Mouse (Mus musculus): Measurements from ENCODE around the gene Smim26.
"Not testable (repeated sequence)": the region's sequence is repeated elsewhere in the genome, so short reads cannot be mapped to it uniquely, and the experiment has no call there.

Smim26 gene

GRCm38 (mm10) chr2:144593951-144594651, at the start of gene Smim26:
Smim26 (plus strand) TSS chr2:144594054.
- peak; percentile 82 for DNase-seq (ENCODE audit: low spot score)

DNA sequence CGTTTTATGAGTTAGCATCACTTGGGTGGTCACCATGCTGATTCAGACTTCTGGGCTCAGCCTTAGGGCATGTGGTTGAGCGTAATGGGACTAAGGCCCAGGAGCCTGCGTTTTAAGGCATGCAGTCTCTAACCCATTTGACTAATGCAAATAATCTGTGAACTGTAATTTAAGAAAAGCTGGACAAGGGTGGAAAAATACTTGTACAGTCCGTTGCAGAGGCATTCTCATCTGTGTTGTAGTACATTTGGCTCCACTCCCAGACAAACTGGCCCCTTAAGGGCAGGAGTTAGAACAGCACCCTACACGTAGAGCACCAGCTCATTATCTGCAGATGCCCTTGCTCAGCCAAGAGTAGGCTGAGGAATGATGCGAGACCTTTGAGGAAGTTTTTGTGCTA, 49.2 kb upstream of the Smim26 start:
- peak; percentile 29 for DNase-seq (ENCODE audit: low spot score)

- no peak for DNase-seq (ENCODE audit: low spot score)
Measured at GRCm38 (mm10) chr2:144545061-144545460, 48.8 kb upstream of the Smim26 start.

DNA sequence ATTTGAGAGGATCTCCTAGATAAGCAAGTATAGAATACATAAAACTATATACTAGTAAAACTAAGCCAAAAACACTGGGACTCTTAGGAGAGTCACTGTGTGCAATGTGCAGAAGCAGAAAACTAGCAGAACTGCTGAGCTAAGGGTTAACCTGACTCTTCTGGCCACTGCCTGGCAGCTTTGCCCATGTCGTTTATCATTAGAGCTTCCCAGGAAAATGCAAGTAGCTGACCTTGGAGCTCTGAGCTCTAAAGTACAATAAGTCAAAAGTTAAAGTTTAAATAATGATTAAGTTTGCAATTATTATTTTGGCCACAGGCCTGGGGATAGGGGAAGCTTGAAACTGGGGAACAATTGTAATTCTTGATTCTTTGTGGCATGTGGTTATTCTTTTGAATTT, 48.4 kb upstream of the Smim26 start:
- peak; percentile 18 for DNase-seq (ENCODE audit: low spot score)

- no peak for DNase-seq (ENCODE audit: low spot score)
Measured at GRCm38 (mm10) chr2:144547559-144547958, 46.3 kb upstream of the Smim26 start.

GRCm38 (mm10) chr2:144550529-144550928, 43.3 kb upstream of the Smim26 start, which contains the start of gene Rbbp9:
Rbbp9 (minus strand) TSS chr2:144550869.
- DNase-seq (ENCODE audit: low spot score): peak; percentile 76

GRCm38 (mm10) chr2:144553905-144554304, 39.9 kb upstream of the Smim26 start:
- DNase-seq (ENCODE audit: low spot score): no peak

DNA sequence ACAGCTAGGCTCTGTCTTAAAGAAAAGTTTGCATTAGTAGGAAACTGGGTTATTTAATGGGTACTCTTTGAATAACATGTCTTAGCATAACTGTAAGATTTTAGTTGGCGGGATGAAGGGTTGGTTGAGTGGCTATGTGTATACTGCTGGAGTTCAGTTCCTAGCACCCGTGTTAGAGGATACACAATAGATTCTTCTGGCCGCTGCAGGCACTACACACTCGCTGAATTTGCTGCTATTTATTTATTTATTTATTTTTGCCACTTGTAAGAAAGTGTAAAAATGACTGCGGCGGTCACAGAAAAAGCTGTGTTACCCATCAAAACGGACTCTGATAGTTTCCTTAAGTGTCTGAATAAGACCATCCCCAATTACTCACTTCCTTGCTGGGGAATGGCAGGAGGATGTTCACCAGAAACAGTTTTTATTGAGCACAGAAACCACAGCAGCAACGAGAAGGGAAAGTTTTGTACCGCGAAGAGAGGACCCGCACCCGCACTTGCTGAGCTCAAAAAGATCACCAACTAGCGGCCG, 38.5 kb upstream of the Smim26 start:
- DNase-seq (ENCODE audit: low spot score): no peak

DNA sequence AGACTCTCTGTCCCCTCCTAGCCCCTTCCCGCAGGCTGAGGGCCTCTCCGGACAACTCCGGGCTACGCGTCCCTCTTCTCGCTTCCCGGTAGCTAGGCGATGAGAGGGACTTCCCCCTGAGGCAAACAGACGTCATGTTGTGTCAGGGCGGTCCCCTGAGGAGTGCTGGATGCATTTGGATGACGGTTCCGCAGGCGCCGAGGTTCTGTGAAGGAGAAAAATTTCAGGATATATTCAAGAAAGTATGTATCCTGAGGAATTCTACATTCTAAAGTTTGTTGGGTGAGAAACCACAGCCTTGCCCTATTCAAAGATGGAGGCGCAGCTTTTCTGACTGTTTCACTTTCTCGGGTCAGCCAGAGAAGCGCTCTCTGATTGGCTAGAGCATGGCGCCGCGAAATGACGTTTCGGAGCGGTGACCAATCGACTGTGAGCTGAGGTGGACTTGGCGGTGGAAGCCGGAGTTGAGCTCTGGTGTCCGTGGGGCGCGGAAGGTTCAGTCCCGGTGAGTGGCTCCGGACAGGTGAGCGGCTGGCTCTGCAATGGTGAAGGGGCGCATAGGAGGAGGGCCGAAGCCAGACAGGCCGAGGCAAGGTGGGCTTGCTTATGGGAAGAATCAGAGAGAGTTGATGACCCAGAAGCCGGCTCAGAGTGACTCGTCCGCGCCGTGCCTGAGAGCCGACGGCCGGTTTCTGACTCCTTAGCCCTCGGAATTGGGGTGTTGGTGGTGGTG, 37.9 kb upstream of the Smim26 start, which contains the start of gene Sec23b:
Gene Sec23b (plus strand): TSS at position 410 of the 733 bp plus-strand sequence.
- DNase-seq (ENCODE audit: low spot score): peak; percentile 98

- DNase-seq (ENCODE audit: low spot score): no peak
Measured at GRCm38 (mm10) chr2:144588723-144589122, 5.1 kb upstream of the Smim26 start.

DNA sequence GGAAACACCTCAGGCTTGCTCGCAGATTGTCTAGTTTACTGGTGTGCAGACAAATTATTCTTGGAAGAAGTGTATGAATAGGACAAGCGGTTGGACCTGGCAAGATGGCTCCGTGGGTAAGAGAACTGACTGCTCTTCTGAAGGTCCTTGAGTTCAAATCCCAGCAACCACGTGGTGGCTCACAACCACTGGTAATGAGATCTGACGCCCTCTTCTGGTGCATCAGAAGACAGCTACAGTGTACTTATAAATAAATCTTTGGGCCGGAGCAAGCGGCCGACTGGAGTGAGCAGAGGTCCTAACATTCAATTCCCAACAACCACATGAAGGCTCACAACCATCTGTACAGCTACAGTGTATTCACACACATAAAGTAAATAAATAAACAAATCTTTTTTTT, 818 bp upstream of the Smim26 start:
- not testable (repeated sequence) for DNase-seq (ENCODE audit: low spot score)

- no peak for DNase-seq (ENCODE audit: low spot score)
Measured at GRCm38 (mm10) chr2:144598006-144598405, 4.2 kb downstream of the Smim26 start.

GRCm38 (mm10) chr2:144599831-144600687, 6.2 kb downstream of the Smim26 start, which contains the start of gene Dtd1:
Dtd1 (plus strand) TSS chr2:144599897.
- DNase-seq (ENCODE audit: low spot score): peak; percentile 87

DNA sequence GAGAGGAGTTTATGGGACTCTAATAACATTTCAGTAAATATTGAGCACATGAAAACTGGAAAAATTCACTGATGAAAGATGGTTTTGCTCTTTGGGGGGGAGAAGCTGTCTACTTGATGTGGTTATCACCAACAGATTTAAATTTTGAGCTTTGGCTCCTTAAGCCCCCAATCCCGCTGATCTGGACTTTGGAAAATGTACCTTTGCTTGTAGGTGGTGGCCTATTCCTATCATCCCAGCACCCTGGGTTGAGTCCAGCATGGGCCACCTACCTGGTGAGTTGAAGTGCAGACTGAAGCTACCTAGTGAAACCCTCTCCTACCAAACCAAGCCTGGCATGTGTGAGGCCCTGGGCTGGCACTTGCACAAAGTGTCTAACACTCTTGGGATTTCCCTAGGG, 7.7 kb downstream of the Smim26 start:
- DNase-seq (ENCODE audit: low spot score): no peak

DNA sequence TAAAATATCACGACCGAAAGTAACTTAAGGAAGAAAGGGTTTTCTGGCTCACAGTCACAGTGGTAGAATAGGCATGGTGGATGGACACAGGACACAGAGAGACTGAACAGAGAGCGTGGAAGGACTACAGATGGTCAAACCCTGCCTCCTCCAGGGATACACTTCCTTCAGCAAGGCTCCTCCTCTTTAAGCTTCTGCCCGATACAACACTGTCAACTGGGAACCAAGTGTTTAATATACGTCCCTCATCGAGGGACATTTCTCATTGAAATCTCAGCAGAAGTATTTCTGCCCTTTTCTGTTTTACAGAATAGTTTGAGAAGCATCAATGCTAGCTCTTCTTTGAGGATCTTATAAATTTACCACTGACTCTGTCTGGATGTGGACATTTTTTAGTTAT, 20.1 kb downstream of the Smim26 start:
- no peak for DNase-seq (ENCODE audit: low spot score)

DNA sequence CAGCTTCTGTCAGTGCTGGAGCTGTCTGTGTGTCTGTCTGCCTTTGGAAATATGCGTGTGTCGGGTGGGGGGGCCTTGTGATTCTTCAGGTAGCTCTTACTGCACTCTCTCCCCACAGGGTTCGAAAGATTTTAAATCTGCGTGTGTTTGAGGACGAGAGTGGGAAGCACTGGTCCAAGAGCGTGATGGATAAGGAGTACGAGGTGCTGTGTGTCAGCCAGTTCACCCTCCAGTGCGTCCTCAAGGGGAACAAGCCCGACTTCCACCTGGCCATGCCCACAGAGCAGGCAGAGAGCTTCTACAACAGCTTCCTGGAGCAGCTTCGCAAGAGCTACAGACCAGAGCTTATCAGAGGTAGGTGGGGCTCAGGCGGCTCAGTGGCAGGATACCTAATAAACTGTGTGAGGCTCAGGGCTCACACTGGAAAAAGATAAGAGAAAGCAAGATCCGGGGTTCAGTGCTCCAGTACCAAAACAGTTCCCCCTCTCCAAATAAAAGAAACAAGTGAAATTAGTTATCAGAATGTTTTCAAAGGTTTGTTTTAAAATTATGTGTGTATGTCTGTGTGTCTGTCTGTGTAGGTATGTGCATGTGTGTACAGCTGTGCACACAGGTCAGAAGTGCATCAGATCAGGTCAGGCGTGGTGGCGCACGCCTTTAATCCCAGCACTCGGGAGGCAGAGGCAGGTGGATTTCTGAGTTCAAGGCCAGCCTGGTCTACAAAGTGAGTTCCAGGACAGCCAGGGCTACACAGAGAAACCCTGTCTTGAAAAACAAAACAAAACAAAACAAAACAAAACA, 23.4 kb downstream of the Smim26 start:
- no peak for DNase-seq (ENCODE audit: low spot score)

DNA sequence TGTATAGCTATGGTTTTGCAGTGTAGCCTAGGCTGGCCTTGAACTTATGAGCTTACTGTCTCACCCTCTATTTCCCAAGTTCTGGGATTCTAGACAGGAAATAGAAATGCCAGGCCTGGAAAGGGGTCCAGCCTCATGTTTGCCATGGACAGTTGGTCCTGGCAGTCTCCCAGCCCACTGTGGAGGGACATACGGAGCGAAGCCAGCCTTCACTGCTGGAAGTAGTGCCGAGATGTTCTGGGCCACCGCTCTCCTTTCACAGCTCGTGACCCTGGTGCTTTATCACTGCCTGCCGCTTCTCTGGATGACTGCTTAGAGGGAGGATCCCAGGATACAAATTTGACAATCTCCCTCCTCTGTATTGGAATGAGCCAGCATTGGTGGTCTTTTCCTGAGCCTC, 27.6 kb downstream of the Smim26 start:
- DNase-seq (ENCODE audit: low spot score): no peak

- no peak for DNase-seq (ENCODE audit: low spot score)
Measured at GRCm38 (mm10) chr2:144633551-144633950, 39.7 kb downstream of the Smim26 start.

DNA sequence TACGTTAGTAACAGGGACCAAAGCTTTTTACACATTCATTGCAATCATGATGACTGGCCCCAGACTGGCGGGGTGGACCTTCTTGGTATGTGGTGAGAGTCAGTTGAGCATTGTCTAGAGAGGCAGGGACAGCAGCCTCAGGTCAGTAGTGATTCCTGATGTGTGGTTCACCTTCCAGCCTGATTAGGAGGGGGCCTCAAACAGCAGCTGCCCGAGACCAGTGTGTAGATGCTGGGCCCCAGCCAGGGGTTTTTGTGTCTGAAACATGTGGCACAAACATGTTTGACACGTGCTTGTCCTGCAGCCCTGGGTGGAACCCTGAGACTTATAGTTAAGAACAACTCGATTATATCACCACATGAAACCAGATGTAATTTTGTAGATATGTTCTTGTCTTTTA, 40.4 kb downstream of the Smim26 start:
- no peak for DNase-seq (ENCODE audit: low spot score)

DNA sequence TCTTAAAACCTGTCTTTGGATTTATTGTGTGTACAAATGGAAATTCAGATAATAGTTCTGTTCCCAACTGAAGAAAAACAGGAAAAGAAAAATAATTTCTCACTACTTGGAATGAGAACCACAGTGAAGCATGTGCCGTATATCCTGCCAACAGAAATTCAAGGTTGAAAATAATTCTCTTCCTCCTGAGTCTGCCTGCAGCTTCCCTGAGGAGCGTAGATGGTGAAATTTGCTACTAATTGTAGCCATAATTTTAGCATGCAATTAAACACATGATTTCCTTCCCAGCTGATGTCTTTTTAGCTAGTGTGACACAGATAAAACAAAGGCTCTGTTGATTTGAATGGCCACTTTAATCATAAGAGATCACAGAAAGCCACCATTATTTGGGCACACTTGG, 40.9 kb downstream of the Smim26 start:
- no peak for DNase-seq (ENCODE audit: low spot score)

GRCm38 (mm10) chr2:144635644-144636320, 41.9 kb downstream of the Smim26 start:
- DNase-seq (ENCODE audit: low spot score): peak; percentile 31

Data from testis, postnatal 14 days (tissue).